Mouse (Mus musculus) heart, embryonic 10.5 days (tissue): ENCODE results near the gene Hexdc. TPM values are rescaled to one million over a fixed set of nuclear protein-coding genes. Genes with fewer than 3 reads are reported as not detected.

Experiments
- polyA plus RNA-seq: library from polyadenylated mRNA; unstranded; fragments of >200 nt; fragmentation: Nextera tagmentation; extraction: Ambion mirVana; gene quantifications from 2 replicates; pipeline ENCODE4 v1.2.1, GENCODE M21; 2016

Hexdc gene
- polyA plus RNA-seq, 1 experiment from 2014 or later, result 7.6 TPM

Other genes with a start within 250 kb of the Hexdc start
- gene Csnk1d, start 213.1 kb upstream of the Hexdc start, polyA plus RNA-seq, result 85.2 and 99.8 TPM in 2 replicates
- gene Cd7, start 165.0 kb upstream of the Hexdc start, polyA plus RNA-seq, result not detected in 2 replicates
- gene Sectm1b, start 140.9 kb upstream of the Hexdc start, polyA plus RNA-seq, result not detected in 2 replicates
- gene Sectm1a, start 123.2 kb upstream of the Hexdc start, polyA plus RNA-seq, result not detected in 2 replicates
- gene Tex19.2, start 85.8 kb upstream of the Hexdc start, polyA plus RNA-seq, result not detected in 2 replicates
- 0.10 and 0.14 TPM in 2 replicates for gene Tex19.1, start 58.3 kb upstream of the Hexdc start, polyA plus RNA-seq
- 0.08 TPM in 1 of 2 replicates, not detected in the other for gene Uts2r, start 44.2 kb upstream of the Hexdc start, polyA plus RNA-seq
- gene Ogfod3, start 278 bp downstream of the Hexdc start, polyA plus RNA-seq, result 29.1 and 29.8 TPM in 2 replicates
- gene Cybc1, start 24.9 kb downstream of the Hexdc start, polyA plus RNA-seq, result 22.9 and 28.0 TPM in 2 replicates
- gene Narf, start 32.8 kb downstream of the Hexdc start, polyA plus RNA-seq, result 48.6 and 60.0 TPM in 2 replicates
- 6.5 and 9.3 TPM in 2 replicates for gene Foxk2, start 55.6 kb downstream of the Hexdc start, polyA plus RNA-seq
- 85.9 and 90.0 TPM in 2 replicates for gene Wdr45b, start 150.0 kb downstream of the Hexdc start, polyA plus RNA-seq
- 1.8 and 3.7 TPM in 2 replicates for gene Rab40b, start 183.8 kb downstream of the Hexdc start, polyA plus RNA-seq
- gene Fn3krp, start 217.0 kb downstream of the Hexdc start, polyA plus RNA-seq, result 3.0 and 3.6 TPM in 2 replicates
- gene Fn3k, start 230.5 kb downstream of the Hexdc start, polyA plus RNA-seq, result 1.4 and 3.7 TPM in 2 replicates
- 35.3 and 36.7 TPM in 2 replicates for gene Tbcd, start 247.5 kb downstream of the Hexdc start, polyA plus RNA-seq